In the genomic region with DNA sequence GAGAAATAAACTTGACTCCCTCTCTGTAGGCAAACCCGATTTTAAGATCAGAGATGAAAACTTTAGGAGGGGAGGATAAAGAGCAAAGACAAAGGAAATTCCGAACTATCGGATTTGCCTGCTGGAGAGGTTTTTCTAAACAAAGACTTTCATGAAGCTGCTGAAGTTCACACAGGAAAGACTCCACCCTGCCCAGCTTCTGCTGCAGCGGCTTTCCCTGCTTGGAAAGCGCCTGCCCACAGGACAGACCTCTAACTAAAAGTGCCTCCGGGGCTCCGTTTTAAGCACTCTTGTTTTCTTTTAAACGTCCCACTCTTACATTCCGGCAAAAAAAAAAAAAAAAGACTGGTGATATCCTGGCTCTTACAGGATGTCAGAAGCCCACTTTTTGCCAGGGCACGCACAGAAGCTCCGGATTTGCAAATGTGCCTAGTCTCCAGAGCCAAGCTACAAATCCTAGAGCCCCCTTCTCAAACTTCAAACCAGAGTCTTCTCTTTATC, we compare ENCODE assay signal across 8 mouse cellular contexts. TPM values are rescaled to one million over a fixed set of nuclear protein-coding genes. Genes with fewer than 3 reads are reported as not detected.
DNase-seq lines count a peak whose midpoint lies in the region; ATAC-seq lines count a peak whose summit lies in the region.

No protein-coding gene starts in this region.

- peak; percentile 80 for ATAC-seq in kidney, embryonic 14.5 days (ENCODE audit: low FRiP score, low TSS enrichment)
- ATAC-seq in embryonic facial prominence, embryonic 15.5 days (ENCODE audit: insufficient number of reproducible peaks, low FRiP score, low TSS enrichment, low read depth), result peak; percentile 26; the same call in 1 of the 2 replicates
- peak; percentile 58; the same call in 1 of the 2 replicates for ATAC-seq in hindbrain, embryonic 12.5 days (ENCODE audit: low FRiP score)
- ATAC-seq in liver, embryonic 16.5 days (ENCODE audit: low read depth), result no peak

- DNase-seq in kidney, adult 11 months, result no peak
- peak; percentile 1 for DNase-seq in ovary, adult 18-20 months (ENCODE audit: low spot score)
- no peak for DNase-seq in layer of hippocampus, adult 9-11 months
- DNase-seq in right cerebral cortex, postnatal 10 days (ENCODE audit: low spot score in 2 of 2), result no peak

- no peaks in the 10 kb centered on the region for H3K36me3 ChIP-seq in kidney, embryonic 14.5 days (ENCODE audit: control insufficient read depth, insufficient read depth, low read length)
- no peaks in the 10 kb centered on the region for H3K36me3 ChIP-seq in embryonic facial prominence, embryonic 15.5 days
- H3K36me3 ChIP-seq in hindbrain, embryonic 12.5 days, result no peaks in the 10 kb centered on the region
- H3K36me3 ChIP-seq in liver, embryonic 16.5 days (ENCODE audit: control insufficient read depth, insufficient read depth), result no peaks in the 10 kb centered on the region

- H3K9ac ChIP-seq in kidney, embryonic 14.5 days (ENCODE audit: low read depth, low read length), result peak overlapping the region; percentile 63
- H3K9ac ChIP-seq in embryonic facial prominence, embryonic 15.5 days, result peak overlapping the region; percentile 70
- peak overlapping the region; percentile 45 for H3K9ac ChIP-seq in hindbrain, embryonic 12.5 days
- no peak overlapping the region for H3K9ac ChIP-seq in liver, embryonic 16.5 days (ENCODE audit: low read depth, low read length)

- 8% methylated on average over 11 of the region's 11 CpGs for WGBS in kidney, embryonic 14.5 days
- 1% methylated on average over 11 of the region's 11 CpGs for WGBS in embryonic facial prominence, embryonic 15.5 days
- 14% methylated on average over 11 of the region's 11 CpGs for WGBS in hindbrain, embryonic 12.5 days
- WGBS in liver, embryonic 16.5 days (ENCODE audit: insufficient replicate concordance), result 4% methylated on average over 11 of the region's 11 CpGs

- no peaks in the 10 kb centered on the region for H3K27me3 ChIP-seq in kidney, embryonic 14.5 days (ENCODE audit: control insufficient read depth, insufficient read depth, low read length)
- no peaks in the 10 kb centered on the region for H3K27me3 ChIP-seq in embryonic facial prominence, embryonic 15.5 days
- no peaks in the 10 kb centered on the region for H3K27me3 ChIP-seq in hindbrain, embryonic 12.5 days
- H3K27me3 ChIP-seq in liver, embryonic 16.5 days (ENCODE audit: control insufficient read depth, insufficient read depth, low read depth, low read length), result no peaks in the 10 kb centered on the region; the same call in none of the 2 replicates

- H3K27ac ChIP-seq in kidney, embryonic 14.5 days (ENCODE audit: low read depth, low read length), result peak overlapping the region; percentile 81
- H3K27ac ChIP-seq in embryonic facial prominence, embryonic 15.5 days (replicated peaks), result peak overlapping the region; percentile 96
- H3K27ac ChIP-seq in hindbrain, embryonic 12.5 days, result peak overlapping the region; percentile 73
- no peak overlapping the region for H3K27ac ChIP-seq in liver, embryonic 16.5 days (ENCODE audit: low read length)

- peak overlapping the region; percentile 46 for H3K4me3 ChIP-seq in kidney, embryonic 14.5 days (ENCODE audit: low read length)
- peak overlapping the region; percentile 66 for H3K4me3 ChIP-seq in embryonic facial prominence, embryonic 15.5 days (replicated peaks)
- peak overlapping the region; percentile 36 for H3K4me3 ChIP-seq in hindbrain, embryonic 12.5 days
- H3K4me3 ChIP-seq in liver, embryonic 16.5 days (ENCODE audit: low read depth, low read length), result peak overlapping the region; percentile 24

- H3K9me3 ChIP-seq in kidney, embryonic 14.5 days (ENCODE audit: control insufficient read depth, low read length), result no peaks in the 10 kb centered on the region
- no peaks in the 10 kb centered on the region for H3K9me3 ChIP-seq in embryonic facial prominence, embryonic 15.5 days (replicated peaks)
- no peaks in the 10 kb centered on the region for H3K9me3 ChIP-seq in hindbrain, embryonic 12.5 days (replicated peaks)
- H3K9me3 ChIP-seq in liver, embryonic 16.5 days (replicated peaks; ENCODE audit: control insufficient read depth, low read length), result no peaks in the 10 kb centered on the region

- peak overlapping the region; percentile 42 for H3K4me2 ChIP-seq in kidney, embryonic 14.5 days (replicated peaks; ENCODE audit: low read depth, low read length)
- H3K4me2 ChIP-seq in embryonic facial prominence, embryonic 15.5 days (replicated peaks), result peak overlapping the region; percentile 43
- peak overlapping the region; percentile 49 for H3K4me2 ChIP-seq in hindbrain, embryonic 12.5 days (replicated peaks)
- no peak overlapping the region for H3K4me2 ChIP-seq in liver, embryonic 16.5 days (ENCODE audit: low read depth, low read length)

- no peaks in the 10 kb centered on the region for H3K4me1 ChIP-seq in kidney, embryonic 14.5 days (ENCODE audit: control insufficient read depth, insufficient read depth, low read length)
- peaks cover 5% of the 10 kb centered on the region for H3K4me1 ChIP-seq in embryonic facial prominence, embryonic 15.5 days
- H3K4me1 ChIP-seq in hindbrain, embryonic 12.5 days, result 0 out of 2 replicates have a peak, but pooled peaks cover 2% of the 10 kb centered on the region
- no peaks in the 10 kb centered on the region for H3K4me1 ChIP-seq in liver, embryonic 16.5 days (ENCODE audit: control insufficient read depth, low read depth, low read length)

RNA-seq across cellular contexts. Expression of a gene that starts 0.8 kb away (rescaled TPM):
- polyA plus RNA-seq in kidney, embryonic 14.5 days (2014; fragmentation: Nextera tagmentation; extraction: Ambion mirVana), result 20.4 and 24.4 TPM in 2 replicates
- 178 and 202 TPM in 2 replicates for polyA plus RNA-seq in embryonic facial prominence, embryonic 15.5 days (2015; fragmentation: Nextera tagmentation; extraction: Ambion mirVana)
- polyA plus RNA-seq in hindbrain, embryonic 12.5 days (2016; fragmentation: Nextera tagmentation; extraction: Ambion mirVana), result 50.6 and 61.7 TPM in 2 replicates
- polyA plus RNA-seq in liver, embryonic 16.5 days (2015; fragmentation: Nextera tagmentation; extraction: Ambion mirVana), result 5.7 and 6.9 TPM in 2 replicates
